Mouse (Mus musculus): ENCODE data around the gene Hoxa11. TPM values are rescaled to one million over a fixed set of nuclear protein-coding genes. Genes with fewer than 3 reads are reported as not detected.
A peak's percentile ranks its signal among the peaks of the same experiment; 100 is the strongest.

The Hoxa11 gene
- total RNA-seq, 4 experiments from 2014 or later = not detected

DNA sequence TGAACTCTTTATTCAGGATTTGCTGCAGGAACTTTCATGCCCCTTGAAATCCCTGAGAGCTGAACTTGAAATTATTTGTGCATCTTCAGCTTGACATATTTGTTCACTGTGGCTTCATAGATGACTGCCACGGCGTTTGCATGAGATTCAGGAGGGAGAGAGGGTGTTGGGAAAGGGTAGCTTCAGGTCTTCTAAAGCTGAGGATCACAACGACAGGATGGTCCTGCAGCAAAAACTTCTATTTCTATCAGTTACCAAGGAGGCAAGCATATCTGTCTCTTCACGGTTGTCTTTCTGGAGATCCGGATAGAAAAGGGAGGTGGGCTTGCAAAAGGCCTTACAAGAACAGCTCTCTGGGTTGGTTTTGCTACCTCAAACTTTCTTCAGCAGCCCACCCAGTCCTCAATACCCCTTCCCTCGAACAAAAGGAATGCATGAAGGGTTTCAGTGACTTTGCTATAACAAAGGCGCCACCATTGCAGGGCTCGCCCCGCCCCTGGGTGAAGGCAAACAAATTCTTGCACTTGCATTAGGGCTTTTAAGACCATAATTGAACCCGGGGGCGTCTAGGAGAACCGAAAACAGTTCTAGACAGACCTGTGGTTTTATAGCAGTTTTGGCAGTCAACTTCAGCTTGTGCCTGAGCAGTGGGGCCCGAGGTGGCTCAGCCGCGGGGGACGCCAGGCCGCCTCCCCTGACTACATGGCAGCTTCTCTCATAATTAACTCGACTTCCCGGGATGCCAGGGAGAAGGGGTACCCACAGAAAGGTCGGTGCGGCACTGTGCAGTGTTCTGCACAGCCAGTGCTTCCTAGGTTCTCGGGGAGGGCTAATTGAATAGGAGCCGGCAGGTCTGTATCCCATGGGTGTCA lies 2.4 kb upstream of the Hoxa11 start:
- DNase-seq (ENCODE audit: low spot score) = no peak

GRCm38 (mm10) chr6:52246916-52247315 lies 1.3 kb upstream of the Hoxa11 start:
- DNase-seq (ENCODE audit: low spot score) = no peak

DNA sequence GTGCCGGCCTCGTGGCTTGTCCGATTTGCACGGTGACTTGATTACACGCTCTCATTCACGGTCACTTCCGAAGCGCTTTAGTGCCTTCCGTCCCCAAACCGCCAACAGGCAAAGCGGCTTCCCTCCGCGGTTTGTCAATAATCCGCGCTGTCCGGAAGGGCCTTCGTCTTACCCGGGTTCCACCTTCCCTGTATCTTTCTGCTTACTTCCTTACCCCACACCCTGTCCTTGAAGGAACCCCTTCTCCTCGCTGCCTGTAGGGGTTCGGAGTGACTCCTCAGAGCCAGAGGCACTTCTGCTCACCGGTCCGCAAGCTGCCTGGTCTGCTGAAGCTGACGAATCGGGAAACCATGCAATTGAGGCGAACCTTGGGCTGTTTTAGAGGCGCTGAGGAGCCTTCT lies 793 bp upstream of the Hoxa11 start:
- no peak for DNase-seq (ENCODE audit: low spot score)

- DNase-seq (ENCODE audit: low spot score) = no peak
Measured at GRCm38 (mm10) chr6:52245040-52245756, 412 bp downstream of the Hoxa11 start.

DNA sequence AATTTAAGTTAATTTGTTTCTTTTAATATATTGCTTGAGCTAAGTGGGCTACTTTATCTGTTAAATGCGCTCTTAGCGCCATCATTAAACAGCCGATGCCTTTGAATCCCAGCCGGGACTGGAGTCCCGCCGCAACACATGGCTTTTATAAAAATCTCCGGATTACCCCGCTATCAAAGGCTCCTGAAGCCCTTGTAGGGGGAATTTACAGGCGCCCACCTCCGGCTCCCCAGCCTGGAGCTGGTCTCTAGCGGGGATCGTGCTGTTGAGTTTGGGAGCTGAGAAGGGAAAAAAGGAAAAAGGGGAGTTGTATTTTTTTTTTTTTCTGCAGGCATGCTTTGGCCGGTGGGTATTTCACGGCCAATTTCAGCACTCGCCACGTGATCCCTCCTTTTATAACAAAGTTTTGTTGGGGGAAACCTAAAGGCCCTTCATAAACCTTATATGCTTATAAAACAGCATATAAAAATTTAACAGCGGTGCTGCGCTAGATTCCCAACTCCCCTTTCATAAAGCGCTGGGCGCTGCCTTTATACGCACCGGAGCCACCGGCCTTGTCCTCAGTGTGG lies 1.1 kb downstream of the Hoxa11 start:
- no peak for DNase-seq (ENCODE audit: low spot score)

DNA sequence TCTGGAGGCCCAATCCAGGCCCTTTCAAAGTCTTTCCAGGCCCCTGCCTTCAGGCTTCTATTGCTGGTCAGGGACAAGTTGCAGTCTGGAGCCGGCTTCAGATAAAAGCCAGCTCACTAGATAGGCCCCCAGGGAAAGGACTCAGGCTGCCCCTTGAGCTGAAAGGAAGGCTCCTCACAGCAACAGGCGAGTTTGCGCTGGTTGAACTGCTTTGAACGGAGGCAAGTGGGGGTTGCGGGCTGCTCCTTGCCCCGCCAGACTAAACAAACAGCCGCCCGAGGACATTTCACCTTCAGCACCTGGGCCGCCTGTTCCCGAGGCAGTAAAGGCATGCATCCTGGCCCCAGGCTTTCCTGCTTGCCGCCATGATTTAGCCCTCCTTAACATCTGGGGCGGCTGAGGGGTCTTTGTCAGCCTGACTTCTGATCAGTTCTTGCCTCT lies 1.9 kb downstream of the Hoxa11 start:
- DNase-seq (ENCODE audit: low spot score) = no peak

DNA sequence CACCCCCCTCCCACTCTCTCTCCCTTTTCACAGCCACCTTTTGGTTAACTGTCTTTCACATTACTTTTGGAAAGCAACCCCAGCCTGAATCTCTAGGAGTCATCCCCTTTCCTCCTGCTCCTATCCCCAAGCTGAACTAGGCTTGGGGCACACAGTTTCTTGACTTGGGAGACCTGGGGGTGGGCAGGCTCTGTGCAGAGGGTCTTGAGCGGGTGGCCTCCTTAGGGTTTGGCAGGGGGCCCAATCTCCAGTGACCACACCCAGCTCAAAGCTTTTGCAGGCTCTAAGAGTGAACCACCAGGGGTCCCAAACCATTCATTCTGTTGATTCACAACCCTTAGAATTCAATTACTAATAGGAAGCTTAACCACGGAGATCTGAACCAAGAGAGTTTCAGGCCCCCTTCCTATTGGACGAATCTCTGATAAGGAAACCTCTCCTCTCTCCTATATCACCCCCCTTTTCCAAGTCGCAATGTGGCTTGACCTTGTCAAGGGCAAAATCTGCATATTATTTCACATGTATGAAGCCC lies 2.7 kb downstream of the Hoxa11 start:
- DNase-seq (ENCODE audit: low spot score) = no peak

- DNase-seq (ENCODE audit: low spot score) = no peak
Measured at GRCm38 (mm10) chr6:52241001-52241621, 4.5 kb downstream of the Hoxa11 start.

DNA sequence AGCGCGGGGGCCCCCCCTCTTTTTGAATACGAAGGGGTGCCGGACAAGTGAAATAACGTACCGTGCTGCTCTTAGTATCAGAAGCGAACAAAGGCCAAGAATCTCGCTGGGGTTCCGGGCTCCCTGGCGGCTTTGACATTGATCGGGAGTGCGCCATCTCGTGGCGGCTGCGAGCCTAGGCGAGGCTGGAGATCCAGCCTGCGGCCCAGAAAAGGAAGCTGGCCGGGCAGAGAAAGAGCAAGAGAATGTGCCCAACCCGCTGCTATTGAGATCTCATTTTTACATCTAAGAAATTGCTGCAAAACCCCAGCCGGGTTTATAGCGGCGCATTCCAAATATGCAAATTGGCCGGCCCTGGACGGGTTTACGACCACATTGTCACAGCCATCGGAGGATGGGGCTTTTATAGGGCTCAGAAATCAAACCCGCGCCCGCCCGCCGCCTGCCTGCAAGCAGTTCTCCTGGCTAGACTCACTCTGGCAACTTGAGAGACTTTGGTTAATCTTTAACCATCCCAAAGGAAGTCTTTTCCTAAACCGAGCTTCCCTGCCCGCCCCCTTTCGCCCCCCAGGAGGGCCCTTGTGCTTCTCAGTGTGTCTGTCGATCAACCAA lies 5.1 kb downstream of the Hoxa11 start, which contains the start of gene Hoxa10:
Gene Hoxa10 (minus strand): TSS at position 466 of the 612 bp plus-strand sequence.
- peak; percentile 51 for DNase-seq (ENCODE audit: low spot score)

DNA sequence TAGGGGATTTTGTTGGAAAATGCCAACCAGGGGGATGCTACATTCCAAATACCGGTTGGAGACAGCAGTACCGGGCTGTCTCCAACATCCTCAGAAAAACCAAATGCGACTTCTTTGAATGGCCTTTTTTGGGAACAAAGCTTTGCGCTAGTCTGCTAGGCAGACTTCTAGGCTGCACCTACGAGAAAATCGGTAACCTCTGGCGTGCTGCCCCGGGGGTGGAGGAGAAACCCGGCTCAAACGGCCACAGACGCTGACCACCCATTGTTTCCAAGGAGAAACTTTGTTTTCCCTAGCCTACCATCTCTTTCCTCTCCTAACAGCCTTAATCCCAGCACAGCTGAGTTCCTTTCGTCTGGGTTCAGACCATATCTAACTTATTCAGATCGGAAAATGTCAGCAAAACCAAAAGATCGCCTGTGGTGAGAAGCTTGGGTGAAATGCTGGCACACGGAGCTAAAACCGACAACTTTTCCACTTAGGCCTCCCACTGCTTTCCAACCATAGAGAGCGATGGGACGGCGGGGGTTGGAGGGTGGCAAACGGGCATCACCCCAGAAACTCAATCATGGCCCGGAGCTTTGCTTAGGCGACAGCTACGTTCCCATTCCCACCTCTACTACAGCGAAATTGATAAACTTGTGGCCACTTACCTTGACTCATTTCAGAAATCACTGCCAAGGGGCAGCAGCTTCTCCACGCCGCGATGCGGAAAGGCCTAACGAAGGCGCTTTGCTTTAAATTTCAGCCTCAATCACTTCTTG lies 5.8 kb downstream of the Hoxa11 start:
- DNase-seq (ENCODE audit: low spot score) = no peak

DNA sequence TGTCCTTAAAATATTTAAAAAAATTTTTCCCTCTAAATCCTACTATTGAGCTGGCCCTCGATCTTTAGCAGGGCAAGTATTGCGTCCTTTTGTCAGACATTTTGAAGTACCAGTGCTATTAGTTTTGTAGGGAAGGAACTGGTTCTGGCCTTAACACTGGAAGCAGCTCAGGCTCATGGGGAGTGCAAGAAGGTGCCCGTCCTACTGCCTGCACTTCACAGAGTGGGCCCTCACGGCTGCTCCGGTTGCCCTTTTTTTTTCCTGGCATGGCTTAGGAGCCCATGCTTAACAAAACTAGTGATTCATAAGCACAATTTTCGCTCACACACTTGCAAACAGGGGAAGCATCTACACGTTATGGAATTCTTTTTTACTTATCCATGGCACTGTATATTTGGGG lies 6.6 kb downstream of the Hoxa11 start:
- no peak for DNase-seq (ENCODE audit: low spot score)

DNA sequence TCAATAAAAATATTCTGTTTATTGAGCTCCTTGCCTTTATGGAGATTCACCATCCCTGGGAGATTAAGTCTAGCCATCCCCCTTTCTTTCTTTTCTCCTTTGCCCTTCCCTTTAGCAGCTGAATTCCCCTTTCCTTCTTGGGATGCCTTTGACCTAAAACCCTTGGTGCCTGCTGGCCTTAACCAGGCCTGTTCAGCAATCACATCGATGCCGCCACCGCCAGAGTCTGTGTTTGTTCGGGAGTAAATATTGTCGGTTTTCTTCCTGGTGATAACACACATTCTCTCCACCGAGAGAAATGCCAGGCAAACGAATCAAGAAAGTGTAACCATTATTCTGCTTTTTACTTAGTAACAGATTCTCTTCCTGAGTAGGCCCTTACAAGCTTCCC lies 7.5 kb downstream of the Hoxa11 start:
- DNase-seq (ENCODE audit: low spot score) = no peak

GRCm38 (mm10) chr6:52237346-52238154 lies 8.1 kb downstream of the Hoxa11 start:
- DNase-seq (ENCODE audit: low spot score) = no peak

GRCm38 (mm10) chr6:52236806-52237205 lies 8.8 kb downstream of the Hoxa11 start:
- DNase-seq (ENCODE audit: low spot score) = no peak

GRCm38 (mm10) chr6:52235866-52236265 lies 9.7 kb downstream of the Hoxa11 start:
- no peak for DNase-seq (ENCODE audit: low spot score)

DNA sequence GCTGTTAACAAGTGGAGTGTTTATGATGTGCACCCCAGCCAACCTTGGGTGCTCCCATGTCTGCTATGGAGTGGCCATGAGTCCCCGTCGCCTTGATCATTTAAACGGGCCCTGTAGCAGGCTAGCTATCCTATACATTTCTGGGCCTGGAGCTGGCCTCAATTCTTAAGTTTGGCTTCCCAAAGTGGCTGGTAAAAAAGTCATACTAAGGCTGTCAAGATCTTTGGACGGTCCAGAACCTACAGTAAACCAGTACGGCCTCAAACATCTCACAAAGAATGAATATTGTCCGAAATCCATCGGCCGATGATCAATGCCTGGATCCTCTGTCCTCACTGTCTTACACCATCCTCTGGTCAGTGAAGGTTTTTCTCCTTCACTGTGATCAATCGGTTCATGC lies 10.3 kb downstream of the Hoxa11 start:
- no peak for DNase-seq (ENCODE audit: low spot score)

DNA sequence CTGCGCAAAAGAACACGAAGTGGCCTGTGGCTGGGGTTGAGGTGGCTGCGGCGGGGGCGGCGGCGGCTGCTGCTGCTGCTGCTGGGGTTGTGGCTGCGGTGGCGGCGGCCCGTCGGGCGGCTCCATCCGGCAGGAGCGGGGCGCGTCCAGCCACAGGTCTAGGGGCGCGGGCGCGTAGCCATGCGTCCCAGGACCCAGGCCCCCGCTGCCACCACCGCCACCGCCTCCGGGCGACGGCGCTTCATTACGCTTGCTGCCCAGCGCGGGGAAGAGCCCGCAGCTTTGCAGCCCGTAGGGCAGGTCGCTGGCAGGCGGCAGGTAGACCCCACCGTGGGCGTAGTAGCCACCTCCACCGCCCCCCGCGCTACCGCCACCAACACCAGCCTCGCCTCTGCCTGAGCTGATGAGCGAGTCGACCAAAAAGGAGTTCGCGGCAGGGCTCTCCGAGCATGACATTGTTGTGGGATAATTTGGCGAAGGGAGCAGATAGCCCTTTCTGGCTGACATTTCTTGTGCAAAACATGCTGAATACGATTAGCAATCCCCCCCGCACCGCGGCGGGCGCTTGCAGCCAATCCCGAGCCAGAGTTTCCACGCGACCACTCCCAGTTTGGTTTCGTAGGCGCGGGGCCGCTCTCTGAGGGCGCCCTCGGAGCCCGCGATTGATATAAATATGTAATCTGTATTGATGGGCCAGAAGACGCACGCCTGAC lies 11.0 kb downstream of the Hoxa11 start:
- DNase-seq (ENCODE audit: low spot score) = no peak

DNA sequence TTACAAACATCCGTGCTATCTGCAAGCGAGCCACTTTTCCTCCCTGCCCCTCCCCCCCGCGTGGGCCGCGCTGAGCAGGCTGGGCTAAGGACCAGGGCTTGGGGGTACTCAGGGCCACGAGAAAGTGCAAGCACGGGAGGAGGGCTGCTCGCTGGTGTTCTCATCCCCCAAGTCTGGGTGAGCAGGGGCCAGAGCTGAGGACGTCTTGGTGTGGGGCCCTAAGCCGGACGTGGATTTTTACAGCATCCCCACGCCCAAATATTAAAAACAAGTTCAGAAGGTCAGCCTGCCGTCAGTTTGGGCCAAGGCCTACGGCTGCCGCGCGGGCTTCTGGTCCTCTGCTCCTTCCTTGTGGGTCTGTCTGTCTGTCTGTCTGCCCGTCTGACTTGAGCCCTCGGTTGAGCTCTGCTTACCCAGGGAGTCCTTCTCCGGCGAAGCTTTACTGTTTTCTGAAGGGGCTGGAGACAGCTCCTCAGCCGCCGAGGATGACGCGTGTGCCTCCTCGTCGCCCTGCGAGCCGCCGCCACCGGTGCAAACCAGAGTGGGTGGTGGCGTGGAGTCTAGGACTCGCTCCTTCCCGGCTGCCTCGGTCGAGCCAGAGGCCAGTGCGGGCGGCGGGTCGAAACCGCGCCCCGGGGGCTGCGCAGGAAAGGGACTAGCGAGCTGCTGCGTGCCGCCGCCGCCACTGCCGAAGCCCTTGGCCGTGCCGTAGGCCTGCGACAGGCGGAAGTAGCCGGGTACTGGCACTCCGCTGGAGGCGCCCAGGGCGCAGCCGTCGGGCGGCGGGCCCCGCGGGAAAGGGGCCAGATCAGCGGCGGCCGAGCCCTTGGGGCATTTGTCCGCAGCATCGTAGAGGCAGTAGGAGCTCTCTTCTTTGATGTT lies 11.8 kb downstream of the Hoxa11 start:
- no peak for DNase-seq (ENCODE audit: low spot score)

All from heart, adult 8-10 months (tissue).